Mouse (Mus musculus) spleen, adult 18-20 months (tissue): Measurements from ENCODE around the gene Cobl.

ENCODE experiments used
- DNase-seq, 2 experiments: peaks; one replicate each; pipeline ENCODE4 v3.0.0; 2022; ENCODE audit warnings: mixed read lengths in 2 of 2

The Cobl gene

GRCm38 (mm10) chr11:12464181-12465162, at the start of gene Cobl:
Gene Cobl (minus strand): TSS chr11:12464960.
- no peak for DNase-seq

- no peak for DNase-seq
Observed at GRCm38 (mm10) chr11:12513796-12514195, 49.0 kb upstream of the Cobl start.

- DNase-seq, result no peak
Observed at GRCm38 (mm10) chr11:12506371-12506890, 41.7 kb upstream of the Cobl start.

GRCm38 (mm10) chr11:12503756-12504155, 39.0 kb upstream of the Cobl start:
- no peak for DNase-seq

GRCm38 (mm10) chr11:12501721-12502120, 37.0 kb upstream of the Cobl start:
- no peak for DNase-seq

- DNase-seq, result no peak
Observed at GRCm38 (mm10) chr11:12493791-12494190, 29.0 kb upstream of the Cobl start.

GRCm38 (mm10) chr11:12479856-12480403, 15.2 kb upstream of the Cobl start:
- DNase-seq, result no peak

- no peak for DNase-seq
Observed at GRCm38 (mm10) chr11:12474299-12474935, 9.7 kb upstream of the Cobl start.

GRCm38 (mm10) chr11:12473625-12474298, 9.0 kb upstream of the Cobl start:
- no peak for DNase-seq

GRCm38 (mm10) chr11:12469638-12470037, 4.9 kb upstream of the Cobl start:
- DNase-seq, result no peak

- DNase-seq, result no peak
Observed at GRCm38 (mm10) chr11:12468661-12469060, 3.9 kb upstream of the Cobl start.

- DNase-seq, result no peak
Observed at GRCm38 (mm10) chr11:12467836-12468235, 3.1 kb upstream of the Cobl start.

GRCm38 (mm10) chr11:12467217-12467616, 2.5 kb upstream of the Cobl start:
- no peak for DNase-seq

GRCm38 (mm10) chr11:12466606-12467005, 1.8 kb upstream of the Cobl start:
- DNase-seq, result no peak

- DNase-seq, result no peak
Observed at GRCm38 (mm10) chr11:12465229-12465628, 469 bp upstream of the Cobl start.

GRCm38 (mm10) chr11:12463615-12464170, 1.1 kb downstream of the Cobl start:
- no peak for DNase-seq

GRCm38 (mm10) chr11:12459781-12460581, 4.8 kb downstream of the Cobl start:
- no peak for DNase-seq

- no peak for DNase-seq
Observed at GRCm38 (mm10) chr11:12458814-12459213, 5.9 kb downstream of the Cobl start.

- DNase-seq, result no peak
Observed at GRCm38 (mm10) chr11:12458392-12458791, 6.4 kb downstream of the Cobl start.

GRCm38 (mm10) chr11:12448101-12448500, 16.7 kb downstream of the Cobl start:
- DNase-seq, result no peak

GRCm38 (mm10) chr11:12445222-12445621, 19.5 kb downstream of the Cobl start:
- no peak for DNase-seq

GRCm38 (mm10) chr11:12444215-12444614, 20.5 kb downstream of the Cobl start:
- DNase-seq, result no peak
